Mouse (Mus musculus) brain, adult 2 months (tissue): Measurements from ENCODE around the gene Syt12.

Experiments
- DNase-seq: peaks from one replicate; pipeline ENCODE4 v3.0.0; 2011; ENCODE audit warnings: low read depth, low spot score

The Syt12 gene

GRCm38 (mm10) chr19:4409062-4409461 lies 68.2 kb downstream of the Syt12 start:
- no peak for DNase-seq

GRCm38 (mm10) chr19:4404840-4405239 lies 72.4 kb downstream of the Syt12 start:
- DNase-seq, result no peak

- DNase-seq, result no peak
Observed at GRCm38 (mm10) chr19:4398959-4399358, 78.3 kb downstream of the Syt12 start.

- DNase-seq, result no peak
Observed at GRCm38 (mm10) chr19:4398630-4398948, 78.7 kb downstream of the Syt12 start.

GRCm38 (mm10) chr19:4397798-4398629 lies 79.2 kb downstream of the Syt12 start, which contains the start of gene Kdm2a:
Kdm2a (minus strand) TSS chr19:4398285.
- DNase-seq, result peak; percentile 58

- peak; percentile 100 for DNase-seq
Observed at GRCm38 (mm10) chr19:4396998-4397797, 80.0 kb downstream of the Syt12 start.

GRCm38 (mm10) chr19:4396081-4396997 lies 80.9 kb downstream of the Syt12 start:
- peak; percentile 31 for DNase-seq
